Mouse (Mus musculus) G1E (cell line): ENCODE data around the gene Hoxc11.

Experiments
- CTCF ChIP-seq: IDR thresholded peaks from 2 replicates; pipeline ENCODE4 v1.5.1; 2012; ENCODE audit warnings: low read depth, low read length, inconsistent platforms, mixed read lengths
- GATA1 ChIP-seq: IDR thresholded peaks from 2 replicates; pipeline ENCODE4 v1.6.1; 2012; ENCODE audit warnings: borderline replicate concordance, low read length, inconsistent platforms, mixed read lengths
- GATA2 ChIP-seq: IDR thresholded peaks from 2 replicates; pipeline ENCODE4 v1.6.1; 2012; ENCODE audit warnings: low read depth, low read length, inconsistent platforms, borderline replicate concordance
- POLR2AphosphoS5 ChIP-seq: IDR thresholded peaks from 2 replicates; pipeline ENCODE4 v1.6.1; 2012; ENCODE audit warnings: low read depth, low read length, inconsistent platforms; ENCODE audit not compliant: insufficient replicate concordance
- TAL1 ChIP-seq: conservative IDR thresholded peaks from 2 replicates; pipeline ENCODE4 v1.6.1; 2012; ENCODE audit warnings: low read depth, low read length, inconsistent platforms, mixed read lengths

- TF ChIP-seq CTCF (no peak), POLR2AphosphoS5 (no peak), GATA2 (no peak), GATA1 (no peak), TAL1 (no peak)
These were observed 38.0 kb downstream of the Hoxc11 start for GRCm38 (mm10) chr15:102992206-102992605.
